Mouse (Mus musculus): Measurements from ENCODE around the gene Akap11. TPM values are rescaled to one million over a fixed set of nuclear protein-coding genes. Genes with fewer than 3 reads are reported as not detected.
"Not testable (repeated sequence)": the region's sequence is repeated elsewhere in the genome, so short reads cannot be mapped to it uniquely, and the experiment has no call there.

The Akap11 gene
- polyA plus RNA-seq, 1 experiment from 2014 or later = 19.7 TPM

DNA sequence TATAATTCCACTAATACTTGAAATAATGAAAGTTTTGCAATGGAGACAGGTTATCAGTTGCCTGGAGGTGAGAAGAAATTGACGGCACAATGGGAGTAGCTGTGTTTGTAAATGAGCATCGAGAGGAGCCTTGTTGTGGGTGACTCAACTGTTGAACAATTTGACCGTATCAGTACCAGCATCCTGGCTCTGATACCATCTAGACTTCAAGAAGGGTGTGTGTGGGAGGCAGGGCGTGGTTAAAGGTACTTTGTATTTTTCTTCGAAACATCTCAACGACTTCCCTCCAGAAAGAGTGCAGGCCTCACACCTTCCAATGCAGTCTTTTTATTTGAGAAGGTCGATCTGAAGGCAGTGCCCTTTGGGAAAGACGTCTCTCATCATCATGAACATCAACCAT lies 22.4 kb upstream of the Akap11 start:
- no peak for ATAC-seq (ENCODE audit: low FRiP score, low TSS enrichment)
- Histone ChIP-seq H3K36me3 (ENCODE audit: control insufficient read depth, insufficient read depth, low read length) (no peaks in the 10 kb centered on the region), H3K4me2 (replicated peaks; ENCODE audit: low read depth, low read length) (no peak overlapping the region), H3K9me3 (ENCODE audit: control insufficient read depth, low read length) (no peaks in the 10 kb centered on the region), H3K27me3 (ENCODE audit: control insufficient read depth, insufficient read depth, low read length) (no peaks in the 10 kb centered on the region), H3K4me3 (ENCODE audit: low read length) (no peak overlapping the region), H3K4me1 (ENCODE audit: control insufficient read depth, insufficient read depth, low read length) (no peaks in the 10 kb centered on the region), H3K9ac (ENCODE audit: low read depth, low read length) (no peak overlapping the region), H3K27ac (ENCODE audit: low read depth, low read length) (no peak overlapping the region)
- 73% methylated on average over 8 of the region's 8 CpGs for WGBS

- H3K4me2 ChIP-seq (replicated peaks; ENCODE audit: low read depth, low read length); H3K4me3 ChIP-seq (ENCODE audit: low read length); H3K9me3 ChIP-seq (ENCODE audit: control insufficient read depth, low read length); ATAC-seq (ENCODE audit: low FRiP score, low TSS enrichment); H3K27me3 ChIP-seq (ENCODE audit: control insufficient read depth, insufficient read depth, low read length); H3K36me3 ChIP-seq (ENCODE audit: control insufficient read depth, insufficient read depth, low read length); H3K4me1 ChIP-seq (ENCODE audit: control insufficient read depth, insufficient read depth, low read length); H3K9ac ChIP-seq (ENCODE audit: low read depth, low read length); H3K27ac ChIP-seq (ENCODE audit: low read depth, low read length): not testable (repeated sequence)
- WGBS = 79% methylated on average over 3 of the region's 3 CpGs
Observed at GRCm38 (mm10) chr14:78554830-78555229, 18.2 kb upstream of the Akap11 start.

- H3K27me3 ChIP-seq (ENCODE audit: control insufficient read depth, insufficient read depth, low read length) = no peaks in the 10 kb centered on the region
- H3K4me2 ChIP-seq (replicated peaks; ENCODE audit: low read depth, low read length) = no peak overlapping the region
- H3K4me3 ChIP-seq (ENCODE audit: low read length) = no peak overlapping the region
- no peak overlapping the region for H3K27ac ChIP-seq (ENCODE audit: low read depth, low read length)
- WGBS = 93% methylated on average over 6 of the region's 6 CpGs
- H3K9ac ChIP-seq (ENCODE audit: low read depth, low read length) = no peak overlapping the region
- no peaks in the 10 kb centered on the region for H3K4me1 ChIP-seq (ENCODE audit: control insufficient read depth, insufficient read depth, low read length)
- no peaks in the 10 kb centered on the region for H3K36me3 ChIP-seq (ENCODE audit: control insufficient read depth, insufficient read depth, low read length)
- H3K9me3 ChIP-seq (ENCODE audit: control insufficient read depth, low read length) = no peaks in the 10 kb centered on the region
- ATAC-seq (ENCODE audit: low FRiP score, low TSS enrichment) = no peak
Observed at GRCm38 (mm10) chr14:78553661-78554060, 17.1 kb upstream of the Akap11 start.

- no peaks in the 10 kb centered on the region for H3K36me3 ChIP-seq (ENCODE audit: control insufficient read depth, insufficient read depth, low read length)
- no peak for ATAC-seq (ENCODE audit: low FRiP score, low TSS enrichment)
Observed at GRCm38 (mm10) chr14:78548807-78549206, 12.2 kb upstream of the Akap11 start.

GRCm38 (mm10) chr14:78541319-78541718 lies 4.7 kb upstream of the Akap11 start:
- Histone ChIP-seq H3K9ac (ENCODE audit: low read depth, low read length) (no peak overlapping the region), H3K4me1 (ENCODE audit: control insufficient read depth, insufficient read depth, low read length) (0 out of 2 replicates have a peak, but pooled peaks cover 10% of the 10 kb centered on the region), H3K27me3 (ENCODE audit: control insufficient read depth, insufficient read depth, low read length) (no peaks in the 10 kb centered on the region), H3K27ac (ENCODE audit: low read depth, low read length) (no peak overlapping the region), H3K36me3 (ENCODE audit: control insufficient read depth, insufficient read depth, low read length) (no peaks in the 10 kb centered on the region), H3K4me2 (replicated peaks; ENCODE audit: low read depth, low read length) (no peak overlapping the region), H3K9me3 (ENCODE audit: control insufficient read depth, low read length) (no peaks in the 10 kb centered on the region), H3K4me3 (ENCODE audit: low read length) (no peak overlapping the region)
- 69% methylated on average over 3 of the region's 3 CpGs for WGBS
- no peak for ATAC-seq (ENCODE audit: low FRiP score, low TSS enrichment)

More at GRCm38 (mm10) chr14:78548807-78549206, 12.2 kb upstream of the Akap11 start:
- Histone ChIP-seq H3K4me1 (ENCODE audit: control insufficient read depth, insufficient read depth, low read length) (no peaks in the 10 kb centered on the region), H3K9me3 (ENCODE audit: control insufficient read depth, low read length) (no peaks in the 10 kb centered on the region), H3K27me3 (ENCODE audit: control insufficient read depth, insufficient read depth, low read length) (no peaks in the 10 kb centered on the region), H3K9ac (ENCODE audit: low read depth, low read length) (no peak overlapping the region), H3K27ac (ENCODE audit: low read depth, low read length) (no peak overlapping the region), H3K4me3 (ENCODE audit: low read length) (no peak overlapping the region), H3K4me2 (replicated peaks; ENCODE audit: low read depth, low read length) (no peak overlapping the region)
- 76% methylated on average over 6 of the region's 6 CpGs for WGBS

DNA sequence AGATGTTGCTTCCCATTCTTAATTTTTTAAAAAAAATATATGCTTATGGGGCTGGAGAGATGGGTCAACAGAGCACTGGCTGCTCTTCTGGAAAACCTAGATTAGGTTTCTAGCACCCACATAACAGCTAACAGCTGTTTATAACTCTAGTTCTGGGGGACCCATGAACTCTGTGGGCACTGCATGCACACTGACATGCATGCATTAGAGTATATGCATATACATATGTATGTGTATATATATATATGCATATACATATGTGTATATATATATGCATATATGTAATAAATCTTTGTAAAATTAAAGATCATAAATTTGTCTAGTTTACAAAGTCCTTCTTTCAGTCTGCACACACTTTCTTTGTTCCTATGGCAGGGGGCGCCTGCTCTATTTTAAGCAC lies 3.2 kb upstream of the Akap11 start:
- H3K9ac ChIP-seq (ENCODE audit: low read depth, low read length) = no peak overlapping the region
- H3K4me1 ChIP-seq (ENCODE audit: control insufficient read depth, insufficient read depth, low read length) = peaks cover 17% of the 10 kb centered on the region; the same call in 1 of the 2 replicates
- H3K4me3 ChIP-seq (ENCODE audit: low read length) = no peak overlapping the region
- WGBS = 97% methylated on average over 1 of the region's 1 CpGs
- H3K36me3 ChIP-seq (ENCODE audit: control insufficient read depth, insufficient read depth, low read length) = no peaks in the 10 kb centered on the region
- no peak overlapping the region for H3K4me2 ChIP-seq (replicated peaks; ENCODE audit: low read depth, low read length)
- no peaks in the 10 kb centered on the region for H3K27me3 ChIP-seq (ENCODE audit: control insufficient read depth, insufficient read depth, low read length)
- H3K27ac ChIP-seq (ENCODE audit: low read depth, low read length) = no peak overlapping the region
- no peak for ATAC-seq (ENCODE audit: low FRiP score, low TSS enrichment)
- no peaks in the 10 kb centered on the region for H3K9me3 ChIP-seq (ENCODE audit: control insufficient read depth, low read length)

GRCm38 (mm10) chr14:78538572-78539320 lies 2.1 kb upstream of the Akap11 start:
- Histone ChIP-seq H3K4me2 (replicated peaks; ENCODE audit: low read depth, low read length) (no peak overlapping the region), H3K4me1 (ENCODE audit: control insufficient read depth, insufficient read depth, low read length) (peaks cover 17% of the 10 kb centered on the region; the same call in 1 of the 2 replicates), H3K27me3 (ENCODE audit: control insufficient read depth, insufficient read depth, low read length) (no peaks in the 10 kb centered on the region), H3K9me3 (ENCODE audit: control insufficient read depth, low read length) (no peaks in the 10 kb centered on the region), H3K36me3 (ENCODE audit: control insufficient read depth, insufficient read depth, low read length) (no peaks in the 10 kb centered on the region), H3K27ac (ENCODE audit: low read depth, low read length) (peak overlapping the region; percentile 63; the same call in 1 of the 2 replicates), H3K9ac (ENCODE audit: low read depth, low read length) (no peak overlapping the region), H3K4me3 (ENCODE audit: low read length) (no peak overlapping the region)
- ATAC-seq (ENCODE audit: low FRiP score, low TSS enrichment) = no peak
- 30% methylated on average over 5 of the region's 5 CpGs for WGBS

DNA sequence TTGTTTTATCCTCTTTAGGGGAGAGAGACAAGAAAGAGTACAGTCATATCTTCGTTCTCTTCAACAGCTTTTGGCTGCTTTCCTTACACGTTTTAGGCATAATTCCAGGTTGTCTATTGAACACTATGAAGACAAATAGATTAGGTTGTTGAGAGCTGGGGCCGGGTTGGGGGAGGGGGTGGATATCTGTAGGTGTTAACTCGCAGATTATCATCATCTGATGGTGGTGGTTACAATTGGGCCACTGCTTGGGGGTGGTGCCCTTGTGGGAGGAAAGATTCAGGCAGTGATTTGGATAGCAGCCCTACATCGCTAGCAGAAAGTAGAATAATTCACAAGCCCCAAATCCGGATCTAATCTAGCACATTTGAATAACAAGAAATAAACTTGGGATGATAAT lies 943 bp upstream of the Akap11 start:
- H3K9ac ChIP-seq (ENCODE audit: low read depth, low read length) = 0 out of 2 replicates have a peak overlapping the region, but pooled peaks have one; percentile 91
- no peaks in the 10 kb centered on the region for H3K27me3 ChIP-seq (ENCODE audit: control insufficient read depth, insufficient read depth, low read length)
- ATAC-seq (ENCODE audit: low FRiP score, low TSS enrichment) = no peak
- H3K9me3 ChIP-seq (ENCODE audit: control insufficient read depth, low read length) = no peaks in the 10 kb centered on the region
- WGBS = 38% methylated on average over 6 of the region's 6 CpGs
- peak overlapping the region; percentile 64; the same call in 1 of the 2 replicates for H3K4me2 ChIP-seq (replicated peaks; ENCODE audit: low read depth, low read length)
- H3K4me1 ChIP-seq (ENCODE audit: control insufficient read depth, insufficient read depth, low read length) = peaks cover 17% of the 10 kb centered on the region; the same call in 1 of the 2 replicates
- H3K4me3 ChIP-seq (ENCODE audit: low read length) = peak overlapping the region; percentile 90
- H3K27ac ChIP-seq (ENCODE audit: low read depth, low read length) = peak overlapping the region; percentile 63
- H3K36me3 ChIP-seq (ENCODE audit: control insufficient read depth, insufficient read depth, low read length) = no peaks in the 10 kb centered on the region

DNA sequence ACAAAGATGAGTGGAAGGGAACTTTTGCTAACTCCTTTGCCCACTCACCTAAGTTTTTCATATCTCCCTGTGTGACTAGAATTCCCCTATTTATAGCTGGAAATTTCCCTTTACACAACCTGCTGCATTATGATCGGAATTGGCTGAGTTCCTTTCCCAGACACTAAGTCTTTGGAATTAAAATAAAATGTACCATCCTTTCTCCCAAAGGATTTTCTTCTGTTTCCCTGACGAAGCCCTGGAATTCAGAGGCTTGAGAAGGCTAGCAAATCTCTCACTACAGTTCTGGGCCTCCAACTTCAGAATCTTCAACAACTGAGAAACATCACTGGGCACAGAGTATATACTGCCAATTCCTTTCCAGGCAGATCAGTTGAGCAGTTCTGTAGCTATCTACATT lies 1.2 kb downstream of the Akap11 start:
- WGBS = 34% methylated on average over 2 of the region's 2 CpGs

More for the DNA sequence above, 1.2 kb downstream of the Akap11 start:
- peak overlapping the region; percentile 90 for H3K4me3 ChIP-seq (ENCODE audit: low read length)
- no peak for ATAC-seq (ENCODE audit: low FRiP score, low TSS enrichment)
- peak overlapping the region; percentile 64 for H3K4me2 ChIP-seq (replicated peaks; ENCODE audit: low read depth, low read length)
- H3K27me3 ChIP-seq (ENCODE audit: control insufficient read depth, insufficient read depth, low read length) = no peaks in the 10 kb centered on the region
- H3K4me1 ChIP-seq (ENCODE audit: control insufficient read depth, insufficient read depth, low read length) = peaks cover 18% of the 10 kb centered on the region; the same call in 1 of the 2 replicates
- no peaks in the 10 kb centered on the region for H3K9me3 ChIP-seq (ENCODE audit: control insufficient read depth, low read length)
- no peak overlapping the region for H3K27ac ChIP-seq (ENCODE audit: low read depth, low read length)
- peak overlapping the region; percentile 91; the same call in 1 of the 2 replicates for H3K9ac ChIP-seq (ENCODE audit: low read depth, low read length)
- H3K36me3 ChIP-seq (ENCODE audit: control insufficient read depth, insufficient read depth, low read length) = no peaks in the 10 kb centered on the region

All from kidney, embryonic 14.5 days (tissue).